Mouse (Mus musculus) layer of hippocampus, postnatal 14 days (tissue): ENCODE results near the gene Vmn1r203. TPM values are rescaled to one million over a fixed set of nuclear protein-coding genes. Genes with fewer than 3 reads are reported as not detected.
"Not testable (repeated sequence)": the region's sequence is repeated elsewhere in the genome, so short reads cannot be mapped to it uniquely, and the experiment has no call there.

Source experiments
- DNase-seq, 2 experiments: peaks; one replicate each; pipeline ENCODE4 v3.0.0; 2021 to 2022; ENCODE audit warnings: low spot score in 2 of 2, mixed read lengths in 1 of 2
- long read RNA-seq, 2 experiments: library from polyadenylated mRNA; stranded (forward); transcript quantifications; one replicate each; pipeline ENCODE4 v2.0.0; 2021
- total RNA-seq, 2 experiments: library from RNA; stranded (reverse); gene quantifications; 2 replicates each; pipeline ENCODE4 v1.2.3; 2021

The Vmn1r203 gene
- not detected for total RNA-seq
- long read RNA-seq, experiment 1: 0 reads
- long read RNA-seq, experiment 2: 0 reads

DNA sequence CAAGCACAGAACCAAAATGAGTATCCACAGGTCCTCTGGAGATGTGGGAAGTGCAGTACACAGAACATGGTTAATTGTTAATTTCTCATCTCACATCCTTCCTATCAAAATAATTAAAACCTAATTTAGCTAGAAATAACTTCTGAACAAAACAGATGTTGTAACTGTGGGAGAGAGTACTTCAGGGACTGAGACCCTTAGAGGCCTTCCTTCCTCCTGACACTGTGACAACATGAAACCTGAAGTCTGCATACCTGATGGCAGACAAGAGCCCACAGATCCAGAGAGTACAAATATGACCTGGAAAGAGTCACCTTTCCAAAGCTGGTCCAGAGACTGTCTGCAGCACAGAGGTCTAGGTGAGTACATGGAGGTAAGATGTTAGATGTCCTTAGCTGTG, at the start of gene Vmn1r203:
Gene Vmn1r203, plus strand, starts transcription at position 301 of the 400 bp plus-strand sequence.
- DNase-seq: no peak

DNA sequence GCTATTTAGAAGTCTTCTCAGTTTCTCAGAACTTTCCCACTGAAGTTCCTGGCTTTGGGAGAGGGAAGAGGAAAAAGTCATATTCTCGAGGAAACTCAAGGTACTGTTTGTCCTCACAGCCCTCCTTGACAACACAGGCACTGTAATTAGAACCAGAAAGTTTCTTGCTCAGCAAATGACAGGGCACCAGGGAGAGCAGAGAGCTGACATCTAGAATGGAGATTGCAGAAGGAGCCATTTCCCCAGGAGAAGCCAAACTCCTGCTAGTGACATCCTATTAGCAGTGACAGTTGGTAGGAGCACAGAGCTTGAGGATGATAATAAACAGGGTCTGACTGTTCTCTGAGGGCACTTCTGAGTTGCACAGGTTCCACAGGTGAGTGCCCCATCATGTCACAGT, 46.3 kb upstream of the Vmn1r203 start, which contains the start of gene Vmn1r201:
Gene Vmn1r201, plus strand, starts transcription at position 301 of the 400 bp plus-strand sequence.
- DNase-seq: no peak

DNA sequence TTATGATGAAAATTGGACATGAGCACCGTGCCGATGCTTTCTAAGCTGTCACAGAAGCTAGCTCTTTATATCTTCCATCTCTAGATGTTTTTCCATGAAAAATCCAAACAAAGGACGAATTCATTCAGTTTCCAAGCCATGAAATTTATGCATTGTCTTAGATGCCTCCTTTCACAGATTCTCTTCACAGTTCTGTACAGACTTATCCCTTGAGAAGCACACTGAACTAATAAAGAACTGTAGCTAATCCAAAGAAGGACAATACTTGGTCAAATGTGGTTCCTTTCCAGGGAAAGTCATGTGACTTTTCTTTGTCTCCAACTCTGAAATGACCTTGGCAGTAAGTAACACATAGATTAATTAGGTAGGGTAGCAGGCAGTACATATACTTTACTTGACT, 15.5 kb upstream of the Vmn1r203 start:
- no peak for DNase-seq

DNA sequence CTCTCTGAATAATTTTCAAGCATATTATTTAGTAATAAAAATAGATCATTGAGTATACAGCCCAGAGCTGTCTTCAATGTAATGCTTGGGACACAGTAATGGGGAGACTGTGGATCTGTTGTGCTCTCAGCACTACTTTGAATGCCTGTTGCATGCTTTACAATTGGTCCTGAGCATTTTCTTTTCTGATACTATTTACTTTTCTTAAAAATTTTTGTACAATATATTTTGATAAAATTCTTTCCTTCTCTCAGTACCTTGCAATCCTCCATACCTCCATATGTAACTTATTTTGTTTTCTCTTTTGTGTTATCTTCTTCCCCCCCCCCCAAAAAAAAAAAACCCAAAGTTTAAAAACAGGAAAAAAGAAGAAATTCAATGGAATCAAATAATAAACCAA, 12.6 kb upstream of the Vmn1r203 start, which contains the start of gene Vmn1r202:
Gene Vmn1r202, minus strand, starts transcription at position 101 of the 400 bp plus-strand sequence.
- no peak for DNase-seq

DNA sequence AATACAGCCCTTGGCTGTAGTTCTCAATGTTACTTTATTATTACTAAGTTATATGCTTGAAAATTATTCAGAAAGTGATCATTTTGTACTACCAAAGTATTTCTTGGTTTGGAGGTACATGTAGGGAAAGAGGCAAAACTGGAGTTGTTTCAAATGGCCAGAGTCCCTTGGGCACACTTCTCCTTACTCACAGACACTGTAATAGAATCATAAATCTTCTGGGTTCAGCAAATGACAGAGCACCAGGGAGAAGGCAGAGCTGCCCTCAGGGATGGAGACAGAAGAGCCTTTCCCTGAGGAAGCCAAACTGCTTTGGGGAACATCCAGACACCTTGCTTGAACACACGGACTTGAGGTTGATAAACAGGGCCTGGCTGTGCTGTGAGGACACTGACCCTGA, 35.0 kb downstream of the Vmn1r203 start, which contains the start of gene Vmn1r204:
Gene Vmn1r204, plus strand, starts transcription at position 301 of the 400 bp plus-strand sequence.
- DNase-seq: not testable (repeated sequence)

DNA sequence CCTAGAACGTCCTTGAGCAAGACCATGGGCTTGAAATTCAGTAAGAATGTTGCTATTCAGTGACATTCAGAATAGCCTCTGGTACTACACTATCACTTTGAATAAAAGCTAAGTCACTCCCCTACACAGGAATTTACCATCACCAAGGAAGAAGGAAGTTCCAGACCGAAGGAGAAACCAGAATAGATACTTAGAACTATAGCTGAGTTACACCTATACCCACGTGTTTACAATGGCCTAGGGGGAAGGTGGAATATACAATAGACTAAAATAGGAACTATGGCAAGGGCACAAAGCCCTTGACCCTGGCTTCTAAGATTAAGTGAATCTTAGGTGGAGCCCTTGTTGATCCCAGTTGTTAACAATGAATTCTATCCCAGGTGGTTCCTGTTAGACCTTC, 57.0 kb downstream of the Vmn1r203 start:
- DNase-seq: not testable (repeated sequence)

Other genes with a start within 250 kb of the Vmn1r203 start
- gene Vmn1r195, start 247.6 kb upstream of the Vmn1r203 start, total RNA-seq: not detected
- not detected for gene Vmn1r196, start 228.2 kb upstream of the Vmn1r203 start, total RNA-seq
- gene Vmn1r197, start 193.5 kb upstream of the Vmn1r203 start, total RNA-seq: not detected
- not detected for gene Vmn1r198, start 167.8 kb upstream of the Vmn1r203 start, total RNA-seq
- not detected for gene Vmn1r199, start 138.3 kb upstream of the Vmn1r203 start, total RNA-seq
- gene Vmn1r200, start 127.7 kb upstream of the Vmn1r203 start, total RNA-seq: not detected
- gene Vmn1r201, start 46.2 kb upstream of the Vmn1r203 start, total RNA-seq: not detected
- gene Vmn1r202, start 12.7 kb upstream of the Vmn1r203 start, total RNA-seq: under 1 TPM in 1 of 2 experiments, not detected in 1; 0.07 TPM
- gene Vmn1r204, start 35.1 kb downstream of the Vmn1r203 start, total RNA-seq: not detected
- not detected for gene Vmn1r205, start 74.9 kb downstream of the Vmn1r203 start, total RNA-seq
- not detected for gene Vmn1r206, start 106.1 kb downstream of the Vmn1r203 start, total RNA-seq
- gene Vmn1r207-ps, start 211.5 kb downstream of the Vmn1r203 start, total RNA-seq: under 1 TPM; 0.07 to 0.19 TPM